18 mouse cellular contexts compared by ENCODE assay signal in the genomic region with DNA sequence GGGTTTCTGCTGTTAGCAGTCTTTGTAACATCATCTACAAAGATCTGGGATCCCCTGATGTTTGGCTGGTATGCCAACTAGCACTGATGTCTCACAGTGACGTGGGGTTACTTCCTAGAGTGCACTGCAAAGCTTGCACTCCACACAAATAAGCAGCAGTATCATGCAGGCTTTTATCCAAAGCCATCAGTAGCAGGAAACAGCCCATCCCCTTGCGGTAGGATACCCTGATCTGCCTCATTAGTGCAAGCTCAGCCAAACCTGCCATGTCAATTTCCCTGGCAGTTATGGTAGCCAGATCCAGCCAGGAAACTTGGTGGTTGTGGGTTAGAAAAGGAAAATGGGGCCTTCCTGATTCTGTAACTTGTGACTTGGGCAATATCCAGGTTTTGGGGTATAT. TPM values are rescaled to one million over a fixed set of nuclear protein-coding genes. Genes with fewer than 3 reads are reported as not detected.
"Had no signal": no experiment of that assay in that cellular context is flagged by ENCODE, and none has a peak within 500 bp of the region (broad histone marks: within the 10 kb centered on the region; RNA-seq: fewer than 3 reads in every experiment).

No protein-coding gene starts in this region.

- DNase-seq: lung, adult 18-20 months; lung, embryonic 14.5 days; lung, postnatal 10 days; lung, postnatal 4 days; right cerebral cortex, postnatal 14 days; spleen, adult 18-20 months; thymus, adult 2 months; thymus, postnatal 25 days; thymus, postnatal 4 days had no signal

- ATAC-seq: midbrain, embryonic 13.5 days; midbrain, embryonic 15.5 days had no signal

RNA-seq across cellular contexts. Expression of a gene that starts 26.2 kb away (rescaled TPM):
- total RNA-seq: monocyte, adult 5-6 weeks; neutrophil, adult 5-6 weeks had no signal

RNA-seq across cellular contexts. Expression of a gene that starts 54.8 kb away (rescaled TPM):
- total RNA-seq: midbrain, postnatal 0 days had no signal
- polyA plus RNA-seq: lung, embryonic 16.5 days; midbrain, embryonic 11.5 days; midbrain, embryonic 13.5 days; midbrain, embryonic 15.5 days; midbrain, postnatal 0 days; neural tube, embryonic 12.5 days; neural tube, embryonic 14.5 days had no signal
